Mouse (Mus musculus) embryonic facial prominence, embryonic 14.5 days (tissue): Measurements from ENCODE around the gene Ffar2. TPM values are rescaled to one million over a fixed set of nuclear protein-coding genes. Genes with fewer than 3 reads are reported as not detected.

Source experiments
- ATAC-seq: fragments of 200-750 bp; cut with Nextera tagmentation; 2 replicates; pipeline ENCODE4 v1.8.0; 2017; ENCODE audit warnings: low read depth, moderate number of reproducible peaks, moderate TSS enrichment
- DNase-seq: peaks from one replicate; pipeline ENCODE4 v3.0.0-alpha.2; 2015; ENCODE audit warnings: low spot score
- H3K27ac ChIP-seq: fragments of 300-500 bp; sonication (generic); replicated peaks from 2 replicates; pipeline ENCODE4 v1.5.1; 2014; ENCODE audit warnings: low read depth, mild to moderate bottlenecking, low read length, moderate library complexity
- H3K27me3 ChIP-seq: fragments of 300-500 bp; sonication (generic); replicated peaks from 2 replicates; pipeline ENCODE4 v1.6.1; 2014; ENCODE audit warnings: low read length; ENCODE audit not compliant: control insufficient read depth, insufficient read depth
- H3K36me3 ChIP-seq: fragments of 300-500 bp; sonication (generic); 2 replicates; pipeline ENCODE4 v1.6.1; 2014; ENCODE audit warnings: low read length, mixed read lengths; ENCODE audit not compliant: control insufficient read depth, insufficient read depth
- H3K4me1 ChIP-seq: fragments of 300-500 bp; sonication (generic); 2 replicates; pipeline ENCODE4 v1.6.1; 2014; ENCODE audit warnings: antibody characterized with exemption, low read length; ENCODE audit not compliant: control insufficient read depth, insufficient read depth
- H3K4me2 ChIP-seq: fragments of 300-500 bp; sonication (generic); 2 replicates; pipeline ENCODE4 v1.6.1; 2014; ENCODE audit warnings: low read depth, mild to moderate bottlenecking, low read length, moderate library complexity, mixed read lengths
- H3K4me3 ChIP-seq: fragments of 300-500 bp; sonication (generic); 2 replicates; pipeline ENCODE4 v1.5.1; 2014; ENCODE audit warnings: low read depth, mild to moderate bottlenecking, low read length
- H3K9ac ChIP-seq: fragments of 300-500 bp; sonication (generic); 2 replicates; pipeline ENCODE4 v1.6.1; 2014; ENCODE audit warnings: low read depth, mild to moderate bottlenecking, low read length, moderate library complexity, mixed read lengths
- H3K9me3 ChIP-seq: fragments of 300-500 bp; sonication (generic); 2 replicates; pipeline ENCODE4 v1.6.1; 2016; ENCODE audit warnings: low read length; ENCODE audit not compliant: control insufficient read depth
- WGBS: fragments of 180-500 bp; shearing (Covaris S2); extraction: QIAGEN DNeasy Blood & Tissue Kit; methylation state at CpG from one replicate; pipeline ENCODE4 v1.1.7; 2014; 5-methylcytosine and 5-hydroxymethylcytosine counted together
- polyA plus RNA-seq: library from polyadenylated mRNA; unstranded; fragments of >200 nt; fragmentation: Nextera tagmentation; extraction: Ambion mirVana; gene quantifications from 2 replicates; pipeline ENCODE4 v1.2.1, GENCODE M21; 2014

Gene Ffar2
- polyA plus RNA-seq, 1 experiment from 2014 or later = 0.14 TPM

DNA sequence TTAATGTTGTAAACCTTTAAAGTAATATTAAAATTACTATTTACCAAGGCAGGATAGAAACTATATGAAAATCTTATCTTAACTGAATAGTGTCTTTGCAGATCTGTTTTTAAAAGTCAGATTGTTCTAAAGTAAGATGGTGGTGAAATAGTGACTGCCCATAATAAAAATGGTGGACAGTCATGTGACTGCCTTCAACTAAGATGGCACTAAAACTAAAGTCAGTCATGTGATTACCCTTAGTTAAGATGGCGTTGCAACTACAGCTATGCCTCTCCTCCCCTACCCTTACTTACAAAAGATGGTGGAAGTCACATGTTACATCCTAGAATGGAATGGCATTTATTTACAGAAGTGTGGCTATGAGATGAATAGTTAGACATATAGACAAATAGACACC lies 27.8 kb upstream of the Ffar2 start:
- no peak for DNase-seq
- WGBS = 72% methylated on average over 1 of the region's 1 CpGs
- Histone ChIP-seq H3K4me3 (no peak overlapping the region), H3K27me3 (0 out of 2 replicates have a peak, but pooled peaks cover 4% of the 10 kb centered on the region), H3K4me2 (no peak overlapping the region), H3K36me3 (no peaks in the 10 kb centered on the region), H3K9ac (no peak overlapping the region), H3K27ac (no peak overlapping the region), H3K9me3 (no peaks in the 10 kb centered on the region), H3K4me1 (no peaks in the 10 kb centered on the region)
- no peak for ATAC-seq

DNA sequence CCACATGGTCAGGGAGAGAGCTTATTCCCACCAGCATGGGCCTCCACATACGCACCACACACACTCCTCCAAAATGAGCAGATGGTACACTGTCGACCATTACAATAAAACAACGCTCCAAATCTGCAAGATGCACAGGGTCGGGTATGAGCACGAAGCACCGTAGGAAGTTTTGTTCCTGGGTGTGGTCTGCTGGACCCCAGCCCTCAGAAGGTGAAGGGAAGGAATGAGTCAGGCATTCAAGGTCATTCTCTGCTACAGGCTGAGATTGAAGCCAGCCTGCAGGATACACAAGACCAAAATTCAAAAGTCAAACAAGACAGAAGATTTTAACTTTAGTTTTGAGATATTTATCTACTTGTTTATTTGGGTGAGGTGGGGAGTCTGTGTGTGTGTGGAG lies 24.4 kb upstream of the Ffar2 start:
- Histone ChIP-seq H3K9ac (no peak overlapping the region), H3K4me1 (no peaks in the 10 kb centered on the region), H3K9me3 (no peaks in the 10 kb centered on the region), H3K27me3 (no peaks in the 10 kb centered on the region), H3K36me3 (no peaks in the 10 kb centered on the region), H3K27ac (no peak overlapping the region), H3K4me3 (no peak overlapping the region), H3K4me2 (no peak overlapping the region)
- ATAC-seq (no peak), DNase-seq (no peak)
- 78% methylated on average over 6 of the region's 6 CpGs for WGBS

DNA sequence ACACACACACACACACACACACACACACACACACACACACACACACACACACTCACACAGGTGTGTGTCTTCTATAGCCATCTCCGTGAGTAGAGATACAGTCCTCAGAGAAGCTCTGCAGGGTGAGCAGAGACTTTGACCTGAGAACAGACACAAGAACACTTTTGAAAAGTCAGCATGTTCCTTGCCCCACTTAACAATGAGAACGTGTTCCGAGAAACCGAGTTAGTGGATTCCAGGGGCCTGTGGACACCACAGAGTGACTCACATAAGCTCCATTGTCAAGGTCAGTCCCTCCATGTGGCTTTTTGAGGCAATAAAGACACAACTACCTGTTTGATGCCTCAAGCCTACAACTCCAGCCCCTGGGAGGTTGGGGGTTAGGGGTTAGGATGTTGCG lies 23.8 kb upstream of the Ffar2 start:
- 67% methylated on average over 5 of the region's 5 CpGs for whole genome bisulfite sequencing
- Histone ChIP-seq H3K4me3 (no peak overlapping the region), H3K27ac (no peak overlapping the region), H3K9ac (no peak overlapping the region), H3K4me1 (no peaks in the 10 kb centered on the region), H3K27me3 (no peaks in the 10 kb centered on the region), H3K36me3 (no peaks in the 10 kb centered on the region), H3K4me2 (no peak overlapping the region), H3K9me3 (no peaks in the 10 kb centered on the region)
- no peak for DNase-seq
- no peak for ATAC-seq

DNA sequence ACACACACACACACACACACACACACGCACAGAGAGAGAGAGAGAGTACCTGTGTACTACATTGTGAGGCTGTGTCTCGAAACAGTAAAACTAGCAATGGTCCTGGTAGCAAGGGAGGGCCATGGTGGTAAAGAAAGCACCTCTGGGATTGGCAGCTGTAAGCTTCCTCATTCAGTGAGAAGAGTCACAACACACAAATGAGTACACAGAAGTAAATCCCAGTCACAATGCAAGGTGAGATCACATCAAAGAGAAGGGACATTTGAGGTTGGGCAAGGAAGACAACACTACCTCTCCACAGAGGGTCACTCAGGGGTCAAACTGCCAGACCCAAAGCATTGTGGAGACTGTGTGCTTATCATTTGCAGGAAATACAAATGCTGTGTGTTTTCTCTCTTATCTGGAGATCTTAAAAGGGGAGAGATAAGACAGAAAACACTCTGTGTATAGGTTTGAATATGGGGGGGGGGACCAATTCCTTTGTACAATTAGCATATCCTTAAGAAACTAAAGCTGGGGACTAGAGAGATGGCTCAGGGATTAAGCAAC lies 23.0 kb upstream of the Ffar2 start:
- Histone ChIP-seq H3K4me3 (no peak overlapping the region), H3K9me3 (no peaks in the 10 kb centered on the region), H3K4me1 (no peaks in the 10 kb centered on the region), H3K27ac (no peak overlapping the region), H3K4me2 (no peak overlapping the region), H3K36me3 (no peaks in the 10 kb centered on the region), H3K9ac (no peak overlapping the region), H3K27me3 (no peaks in the 10 kb centered on the region)
- ATAC-seq (no peak), DNase-seq (no peak)
- WGBS = 78% methylated on average over 2 of the region's 2 CpGs

DNA sequence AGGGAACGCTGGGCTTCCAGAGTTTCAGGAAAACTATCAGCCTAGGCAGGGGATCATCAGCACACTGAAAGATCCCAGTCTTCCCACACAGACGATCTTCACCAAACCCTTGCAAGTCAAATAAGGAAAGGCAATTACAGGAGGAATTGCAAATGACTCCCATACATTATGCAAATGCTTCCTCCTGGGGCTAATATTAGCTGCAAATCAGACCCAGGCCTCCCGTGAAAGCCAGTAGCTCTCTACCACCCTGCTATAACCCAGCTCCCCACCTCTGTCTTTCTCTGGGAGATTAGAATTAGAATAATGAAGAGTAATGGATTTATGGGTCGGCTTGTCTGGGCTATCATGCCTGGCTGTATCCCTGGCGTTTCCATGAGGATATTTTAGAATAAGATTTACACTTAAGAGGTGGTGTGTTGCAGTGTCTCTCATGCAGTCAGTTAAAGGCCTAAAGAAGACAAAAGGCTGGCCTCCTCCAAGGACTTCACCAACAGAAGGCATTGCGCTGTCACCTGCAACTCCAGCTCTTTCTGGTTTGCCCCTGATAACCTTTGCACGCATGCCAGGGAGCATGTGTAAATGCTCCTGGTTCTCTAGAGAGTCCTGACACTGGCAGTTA lies 21.2 kb upstream of the Ffar2 start:
- DNase-seq = no peak
- H3K4me2 ChIP-seq = no peak overlapping the region
- no peaks in the 10 kb centered on the region for H3K4me1 ChIP-seq
- H3K9ac ChIP-seq = no peak overlapping the region
- H3K4me3 ChIP-seq = no peak overlapping the region
- no peaks in the 10 kb centered on the region for H3K27me3 ChIP-seq
- H3K36me3 ChIP-seq = no peaks in the 10 kb centered on the region
- WGBS = 37% methylated on average over 7 of the region's 7 CpGs
- no peak for ATAC-seq
- H3K27ac ChIP-seq = no peak overlapping the region
- no peaks in the 10 kb centered on the region for H3K9me3 ChIP-seq

DNA sequence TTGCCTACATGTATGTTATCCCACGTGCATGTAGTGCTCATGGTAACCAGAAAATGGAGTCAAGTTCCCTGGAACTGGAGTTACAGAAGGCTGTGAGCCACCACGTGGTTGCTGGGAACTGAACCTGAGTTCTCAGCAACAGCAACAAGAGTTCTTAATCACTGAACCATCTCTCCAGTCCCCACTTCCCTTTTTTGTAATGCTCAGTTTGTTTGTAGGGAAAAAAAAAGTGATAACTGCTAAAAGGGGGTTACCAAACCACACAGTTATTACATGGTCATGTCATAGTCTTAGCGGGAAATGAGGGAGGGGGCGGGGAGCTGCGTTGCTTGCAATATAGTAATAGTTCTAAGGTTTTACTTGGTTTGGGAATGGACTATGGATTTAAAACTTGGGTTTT lies 18.5 kb upstream of the Ffar2 start:
- no peak overlapping the region for H3K4me2 ChIP-seq
- WGBS = 80% methylated on average over 5 of the region's 5 CpGs
- ATAC-seq = no peak
- H3K4me1 ChIP-seq = no peaks in the 10 kb centered on the region
- DNase-seq = no peak
- H3K9ac ChIP-seq = no peak overlapping the region
- H3K36me3 ChIP-seq = no peaks in the 10 kb centered on the region
- H3K4me3 ChIP-seq = no peak overlapping the region
- no peak overlapping the region for H3K27ac ChIP-seq
- no peaks in the 10 kb centered on the region for H3K9me3 ChIP-seq
- no peaks in the 10 kb centered on the region for H3K27me3 ChIP-seq

DNA sequence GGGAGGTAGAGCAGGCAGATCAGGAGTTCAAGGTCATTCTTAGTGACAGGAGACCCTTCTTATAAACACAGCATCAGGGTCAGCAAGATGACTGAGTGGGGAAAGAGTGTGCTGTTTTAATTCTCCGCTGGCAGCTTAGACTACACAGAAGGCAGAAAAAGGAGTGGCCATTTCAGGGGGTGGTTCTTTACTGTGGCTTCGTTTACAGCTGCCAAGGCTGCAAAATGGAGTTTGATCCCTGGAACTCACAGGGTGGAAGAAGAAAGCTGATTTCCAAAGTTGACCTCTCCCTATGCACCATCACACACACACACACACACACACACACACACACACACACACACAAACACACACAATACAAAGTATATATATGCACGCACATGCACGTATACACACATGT lies 17.8 kb upstream of the Ffar2 start:
- 65% methylated on average over 4 of the region's 4 CpGs for WGBS
- no peak for ATAC-seq

DNA sequence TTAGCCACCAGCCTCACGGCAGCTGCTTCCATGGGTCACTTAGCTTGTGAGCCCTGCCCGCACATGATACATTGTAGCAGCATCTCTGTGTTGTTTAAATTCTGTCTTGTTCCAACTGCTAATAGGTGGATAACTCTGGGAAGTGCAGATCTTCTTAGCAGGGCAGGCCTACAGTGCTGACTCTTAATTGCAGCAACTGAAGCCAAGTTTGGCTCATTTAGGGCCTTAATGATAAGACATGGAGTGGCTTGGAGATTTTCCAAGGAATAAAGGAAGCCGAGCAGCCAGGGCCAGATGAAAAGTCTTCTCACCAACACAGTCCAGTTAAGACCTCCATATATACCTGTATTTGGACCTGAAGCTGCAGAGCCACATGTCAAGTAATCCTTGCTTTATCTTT lies 16.7 kb upstream of the Ffar2 start:
- no peaks in the 10 kb centered on the region for H3K27me3 ChIP-seq
- H3K4me2 ChIP-seq = no peak overlapping the region
- ATAC-seq = no peak
- H3K36me3 ChIP-seq = no peaks in the 10 kb centered on the region
- H3K4me3 ChIP-seq = no peak overlapping the region
- no peak overlapping the region for H3K27ac ChIP-seq
- WGBS = 78% methylated on average over 3 of the region's 3 CpGs
- no peak overlapping the region for H3K9ac ChIP-seq
- no peak for DNase-seq
- no peaks in the 10 kb centered on the region for H3K4me1 ChIP-seq
- H3K9me3 ChIP-seq = no peaks in the 10 kb centered on the region

More for the DNA sequence above, 17.8 kb upstream of the Ffar2 start:
- Histone ChIP-seq H3K4me2 (no peak overlapping the region), H3K27ac (no peak overlapping the region), H3K36me3 (no peaks in the 10 kb centered on the region), H3K4me3 (no peak overlapping the region), H3K4me1 (no peaks in the 10 kb centered on the region), H3K9ac (no peak overlapping the region), H3K9me3 (no peaks in the 10 kb centered on the region), H3K27me3 (no peaks in the 10 kb centered on the region)
- no peak for DNase-seq

DNA sequence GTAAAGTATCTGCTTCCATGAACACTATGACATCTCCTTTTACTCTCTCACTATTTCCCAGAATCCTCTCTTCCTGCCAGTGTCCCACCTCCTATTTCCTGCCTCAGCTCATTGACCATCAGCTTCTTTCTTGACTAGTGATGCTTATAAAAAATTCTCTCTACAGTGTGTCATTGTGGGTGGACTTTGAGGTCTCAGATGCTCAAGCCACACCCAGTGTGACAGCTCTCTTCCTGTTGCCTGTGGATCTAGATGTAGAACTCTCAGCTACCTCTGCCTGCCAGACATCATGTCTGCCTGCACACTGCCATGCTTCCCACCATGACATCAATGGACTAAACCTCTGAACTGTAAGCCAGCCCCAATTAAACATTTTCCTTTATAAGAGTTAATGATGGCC lies 13.7 kb upstream of the Ffar2 start:
- ATAC-seq (no peak), DNase-seq (no peak)
- Histone ChIP-seq H3K27me3 (no peaks in the 10 kb centered on the region), H3K36me3 (no peaks in the 10 kb centered on the region), H3K27ac (no peak overlapping the region), H3K9me3 (no peaks in the 10 kb centered on the region), H3K9ac (no peak overlapping the region), H3K4me2 (no peak overlapping the region), H3K4me1 (no peaks in the 10 kb centered on the region), H3K4me3 (no peak overlapping the region)
